ENCODE assay signal across 19 mouse cellular contexts in genomic region chr4:146535883-146536282, GRCm38 (mm10). TPM values are rescaled to one million over a fixed set of nuclear protein-coding genes. Genes with fewer than 3 reads are reported as not detected.
A peak's percentile ranks its signal among the peaks of the same experiment; 100 is the strongest.
DNase-seq lines count a peak whose midpoint lies in the region; ATAC-seq lines count a peak whose summit lies in the region.
"Had no signal": no experiment of that assay in that cellular context is flagged by ENCODE, and none has a peak within 500 bp of the region (broad histone marks: within the 10 kb centered on the region; RNA-seq: fewer than 3 reads in every experiment).

No protein-coding gene starts in this region.

- H3K4me1 ChIP-seq in heart, embryonic 11.5 days (ENCODE audit: control insufficient read depth, insufficient read depth, low read length) = no peaks in the 10 kb centered on the region
- H3K4me1 ChIP-seq in liver, embryonic 11.5 days (replicated peaks; ENCODE audit: control insufficient read depth, insufficient read depth, low read length) = no peaks in the 10 kb centered on the region
- H3K4me1 ChIP-seq: intestine, embryonic 15.5 days; neural tube, embryonic 13.5 days had no signal

- H3K9ac ChIP-seq in heart, embryonic 11.5 days (ENCODE audit: low read depth, low read length) = no peak overlapping the region
- no peak overlapping the region for H3K9ac ChIP-seq in liver, embryonic 11.5 days (ENCODE audit: low read depth, low read length)
- H3K9ac ChIP-seq: intestine, embryonic 15.5 days; neural tube, embryonic 13.5 days had no signal

- H3K9me3 ChIP-seq in heart, embryonic 11.5 days (replicated peaks; ENCODE audit: control insufficient read depth, low read length) = peaks cover 19% of the 10 kb centered on the region
- H3K9me3 ChIP-seq in liver, embryonic 11.5 days (ENCODE audit: control insufficient read depth, low read length) = peaks cover 27% of the 10 kb centered on the region

- DNase-seq in heart, postnatal 10 days = no peak
- DNase-seq in liver, embryonic 11.5 days (ENCODE audit: low spot score) = no peak
- no peak for DNase-seq in liver
- DNase-seq in thymus, postnatal 0 days (ENCODE audit: low spot score) = peak; percentile 3
- DNase-seq in thymus, postnatal 4 days = no peak
- DNase-seq in spleen, postnatal 10 days (ENCODE audit: low spot score in 2 of 2) = no peak
- DNase-seq in yolk sac, embryonic 10.5 days (ENCODE audit: low spot score) = no peak
- DNase-seq: adrenal gland, adult 2 months; cerebellum, postnatal 10 days; gastrocnemius, postnatal 10 days; heart, adult 2 months; layer of hippocampus, postnatal 36 days; lung, adult 18-20 months; lung, postnatal 4 days; right cerebral cortex, postnatal 25 days had no signal

- intact Hi-C loops in heart, postnatal 10 days (cut with DNase I) = no loop called here

- no peak overlapping the region for H3K4me3 ChIP-seq in heart, embryonic 11.5 days (ENCODE audit: low read depth, low read length)
- no peak overlapping the region for H3K4me3 ChIP-seq in liver, embryonic 11.5 days (ENCODE audit: low read depth, low read length)
- H3K4me3 ChIP-seq: heart, adult 2 months; intestine, embryonic 15.5 days; neural tube, embryonic 13.5 days had no signal

- H3K36me3 ChIP-seq in heart, embryonic 11.5 days (ENCODE audit: control insufficient read depth, insufficient read depth, low read length) = no peaks in the 10 kb centered on the region
- peaks cover 3% of the 10 kb centered on the region; the same call in 1 of the 2 replicates for H3K36me3 ChIP-seq in liver, embryonic 11.5 days (ENCODE audit: control insufficient read depth, insufficient read depth, low read length)
- H3K36me3 ChIP-seq: intestine, embryonic 15.5 days; neural tube, embryonic 13.5 days had no signal

- no peaks in the 10 kb centered on the region for H3K27me3 ChIP-seq in heart, embryonic 11.5 days (ENCODE audit: control insufficient read depth, insufficient read depth, low read length)
- no peaks in the 10 kb centered on the region for H3K27me3 ChIP-seq in liver, embryonic 11.5 days (replicated peaks; ENCODE audit: control insufficient read depth, insufficient read depth, low read length)
- H3K27me3 ChIP-seq: intestine, embryonic 15.5 days; neural tube, embryonic 13.5 days had no signal

- no peak overlapping the region for H3K4me2 ChIP-seq in heart, embryonic 11.5 days
- no peak overlapping the region for H3K4me2 ChIP-seq in liver, embryonic 11.5 days
- H3K4me2 ChIP-seq: intestine, embryonic 15.5 days; neural tube, embryonic 13.5 days had no signal

- 0 out of 2 replicates have a peak, but pooled peaks have one; percentile 8 for ATAC-seq in heart, embryonic 11.5 days (replicated peaks; ENCODE audit: insufficient number of reproducible peaks, low FRiP score, low TSS enrichment)
- peak; percentile 40 for ATAC-seq in liver, embryonic 11.5 days (replicated peaks; ENCODE audit: low FRiP score)
- ATAC-seq: intestine, embryonic 15.5 days had no signal

- H3K27ac ChIP-seq in heart, embryonic 11.5 days (ENCODE audit: low read depth, low read length) = no peak overlapping the region
- H3K27ac ChIP-seq in liver, embryonic 11.5 days (ENCODE audit: low read depth, low read length) = no peak overlapping the region
- H3K27ac ChIP-seq: heart, adult 2 months; intestine, embryonic 15.5 days; neural tube, embryonic 13.5 days had no signal

RNA-seq across cellular contexts. Expression of gene Zfp981, which starts 34.1 kb away (rescaled TPM):
- 0.14 TPM in 1 of 2 replicates, not detected in the other for polyA plus RNA-seq in heart, embryonic 11.5 days (2014; fragmentation: Nextera tagmentation; extraction: Ambion mirVana)
- 1 to 10 TPM in 1 of 2 experiments, under 1 TPM in 1; 0.60 to 1.1 TPM for total RNA-seq in heart, postnatal 10 days (2021)
- polyA plus RNA-seq in liver, embryonic 11.5 days (2014; fragmentation: Nextera tagmentation; extraction: Ambion mirVana) = 0.21 and 0.31 TPM in 2 replicates
- polyA plus RNA-seq in thymus, postnatal 0 days (2015; fragmentation: Nextera tagmentation; extraction: Ambion mirVana) = 0.04 and 0.10 TPM in 2 replicates
- polyA plus RNA-seq: adrenal gland, adult 2 months; intestine, embryonic 15.5 days; kidney, embryonic 14.5 days had no signal
